Mouse (Mus musculus) thymus, adult 2 months (tissue): Measurements from ENCODE around the gene Tbxas1. TPM values are rescaled to one million over a fixed set of nuclear protein-coding genes. Genes with fewer than 3 reads are reported as not detected.

ENCODE experiments used
- DNase-seq: peaks from one replicate; pipeline ENCODE4 v3.0.0; 2021
- H3K27ac ChIP-seq: fragments of 200-500 bp; 2 replicates; pipeline ENCODE4 v1.5.1; 2012; ENCODE audit warnings: low read length, control low read depth; ENCODE audit not compliant: control insufficient read depth, insufficient read depth
- H3K27me3 ChIP-seq: fragments of 200-500 bp; 2 replicates; pipeline ENCODE4 v1.6.1; 2012; ENCODE audit warnings: mild to moderate bottlenecking, low read length, moderate library complexity, mixed read lengths; ENCODE audit not compliant: control insufficient read depth, insufficient read depth
- H3K36me3 ChIP-seq: fragments of 200-500 bp; 2 replicates; pipeline ENCODE4 v1.6.1; 2012; ENCODE audit warnings: mild to moderate bottlenecking, low read length, moderate library complexity; ENCODE audit not compliant: control insufficient read depth, insufficient read depth
- H3K4me1 ChIP-seq: fragments of 200-500 bp; replicated peaks from 2 replicates; pipeline ENCODE4 v1.6.1; 2012; ENCODE audit warnings: low read length; ENCODE audit not compliant: control insufficient read depth, insufficient read depth
- H3K4me3 ChIP-seq: fragments of 200-500 bp; 2 replicates; pipeline ENCODE4 v1.5.1; 2012; ENCODE audit warnings: mild to moderate bottlenecking, low read length, control low read depth, moderate library complexity; ENCODE audit not compliant: control insufficient read depth, insufficient read depth
- CTCF ChIP-seq: fragments of 200-500 bp; IDR thresholded peaks from 2 replicates; pipeline ENCODE4 v1.5.1; 2012; ENCODE audit warnings: mild to moderate bottlenecking, control low read depth, low read length, moderate library complexity, borderline replicate concordance; ENCODE audit not compliant: control insufficient read depth, poor library complexity, insufficient read depth; ENCODE audit errors: extremely low read depth
- POLR2A ChIP-seq: fragments of 200-500 bp; IDR thresholded peaks from 2 replicates; pipeline ENCODE4 v1.6.1; 2012; ENCODE audit warnings: mild to moderate bottlenecking, low read length, control low read depth, moderate library complexity; ENCODE audit not compliant: control insufficient read depth, poor library complexity, insufficient read depth; ENCODE audit errors: extremely low read depth
- WGBS: fragments of 180-500 bp; shearing (Covaris S2); methylation state at CpG from one replicate; pipeline ENCODE4 v1.1.7; 2018; 5-methylcytosine and 5-hydroxymethylcytosine counted together
- polyA plus RNA-seq: library from polyadenylated mRNA; depleted of rRNA; stranded (reverse); fragments of >200 nt; gene quantifications from 2 replicates; pipeline ENCODE4 v1.2.3, GENCODE M21; 2012

The Tbxas1 gene
- polyA plus RNA-seq, 1 experiment: 6.0 TPM

- no peak for TF ChIP-seq CTCF
- no peak for TF ChIP-seq POLR2A
- 94% methylated on average over 5 of the region's 5 CpGs for WGBS
- H3K27me3 ChIP-seq: no peaks in the 10 kb centered on the region
- H3K4me3 ChIP-seq: no peak overlapping the region
- H3K27ac ChIP-seq: no peak overlapping the region
- no peak for DNase-seq
- no peaks in the 10 kb centered on the region for H3K4me1 ChIP-seq
- no peaks in the 10 kb centered on the region for H3K36me3 ChIP-seq
Measured at GRCm38 (mm10) chr6:39005945-39006572, 130.9 kb downstream of the Tbxas1 start.

- no peak for DNase-seq
- Histone ChIP-seq H3K27ac (no peak overlapping the region), H3K27me3 (no peaks in the 10 kb centered on the region), H3K4me1 (no peaks in the 10 kb centered on the region), H3K36me3 (no peaks in the 10 kb centered on the region), H3K4me3 (no peak overlapping the region)
- TF ChIP-seq POLR2A: no peak
- WGBS: 26% methylated on average over 5 of the region's 5 CpGs
Measured at GRCm38 (mm10) chr6:39007223-39007622, 132.0 kb downstream of the Tbxas1 start.

GRCm38 (mm10) chr6:39008116-39008515 lies 132.9 kb downstream of the Tbxas1 start:
- no peak for TF ChIP-seq POLR2A
- no peak for TF ChIP-seq CTCF
- H3K27me3 ChIP-seq: no peaks in the 10 kb centered on the region
- 73% methylated on average over 4 of the region's 4 CpGs for WGBS
- H3K27ac ChIP-seq: no peak overlapping the region
- no peak for DNase-seq
- no peaks in the 10 kb centered on the region for H3K4me1 ChIP-seq
- no peaks in the 10 kb centered on the region for H3K36me3 ChIP-seq
- H3K4me3 ChIP-seq: no peak overlapping the region

DNA sequence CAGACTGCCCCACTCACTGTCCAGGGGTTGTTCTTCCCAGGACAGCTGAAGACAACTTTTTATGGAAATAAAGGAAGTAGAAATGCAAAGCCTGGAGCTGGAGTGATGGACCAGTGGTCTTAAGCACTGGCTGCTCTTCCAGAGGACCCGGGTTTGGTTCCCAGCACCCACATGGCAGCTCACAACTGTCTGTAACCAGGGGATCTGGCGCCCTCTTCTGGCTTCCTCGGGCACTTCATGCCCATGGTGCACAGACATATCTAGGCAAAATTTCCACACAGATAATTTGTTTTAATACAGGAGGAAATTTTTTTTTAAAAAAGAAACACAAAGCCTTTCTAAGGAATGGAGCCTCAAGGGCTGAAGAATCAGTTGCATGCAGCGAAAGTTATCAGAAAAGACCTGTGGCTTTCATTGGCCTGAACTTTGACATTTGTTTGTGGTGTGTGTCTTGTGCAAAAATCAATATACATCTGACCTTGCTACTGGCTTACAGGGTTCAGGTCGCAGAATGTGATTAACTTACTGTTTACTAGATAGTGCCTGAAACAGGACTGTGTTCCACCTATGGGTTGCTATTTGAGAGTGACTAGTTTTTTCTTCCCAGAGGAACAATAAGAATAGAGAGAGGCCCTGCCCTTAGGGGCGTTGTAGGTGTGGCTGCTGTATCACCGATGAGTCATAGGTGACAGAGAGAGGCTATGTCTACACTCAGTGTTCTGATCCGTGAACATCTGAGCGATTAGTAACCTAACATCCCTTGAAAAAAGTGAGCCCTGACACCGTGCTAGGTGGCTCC lies 138.0 kb downstream of the Tbxas1 start:
- no peak for DNase-seq
- Histone ChIP-seq H3K27me3 (no peaks in the 10 kb centered on the region), H3K36me3 (no peaks in the 10 kb centered on the region), H3K27ac (no peak overlapping the region), H3K4me3 (no peak overlapping the region), H3K4me1 (no peaks in the 10 kb centered on the region)
- TF ChIP-seq POLR2A (no peak), CTCF (no peak)
- WGBS: 94% methylated on average over 10 of the region's 10 CpGs

- no peaks in the 10 kb centered on the region for H3K4me1 ChIP-seq
- TF ChIP-seq CTCF: no peak
- TF ChIP-seq POLR2A: no peak
- 90% methylated on average over 11 of the region's 11 CpGs for WGBS
Measured at GRCm38 (mm10) chr6:39017942-39018341, 142.7 kb downstream of the Tbxas1 start.

GRCm38 (mm10) chr6:39018805-39019204 lies 143.6 kb downstream of the Tbxas1 start:
- H3K27me3 ChIP-seq: no peaks in the 10 kb centered on the region
- TF ChIP-seq CTCF: no peak
- no peak for TF ChIP-seq POLR2A
- peak; percentile 4 for DNase-seq
- H3K36me3 ChIP-seq: no peaks in the 10 kb centered on the region
- H3K4me1 ChIP-seq: no peaks in the 10 kb centered on the region
- WGBS: 92% methylated on average over 7 of the region's 7 CpGs
- no peak overlapping the region for H3K4me3 ChIP-seq
- no peak overlapping the region for H3K27ac ChIP-seq

More at GRCm38 (mm10) chr6:39017942-39018341, 142.7 kb downstream of the Tbxas1 start:
- Histone ChIP-seq H3K27ac (no peak overlapping the region), H3K4me3 (no peak overlapping the region), H3K36me3 (no peaks in the 10 kb centered on the region), H3K27me3 (no peaks in the 10 kb centered on the region)
- no peak for DNase-seq
